Mouse (Mus musculus) embryo, embryonic 11.5 days (tissue): Measurements from ENCODE around the gene Mrc1.

ENCODE experiments used
- DNase-seq: peaks from one replicate; pipeline ENCODE4 v3.0.0-alpha.2; 2012; ENCODE audit warnings: low read depth, low spot score

Gene Mrc1

GRCm38 (mm10) chr2:14244157-14244556, 15.0 kb downstream of the Mrc1 start:
- DNase-seq: no peak

GRCm38 (mm10) chr2:14244668-14245067, 15.5 kb downstream of the Mrc1 start:
- DNase-seq: no peak

GRCm38 (mm10) chr2:14249839-14250564, 20.8 kb downstream of the Mrc1 start:
- DNase-seq: no peak

- DNase-seq: no peak
These were observed 22.7 kb downstream of the Mrc1 start for GRCm38 (mm10) chr2:14251938-14252337.

- DNase-seq: no peak
These were observed 29.2 kb downstream of the Mrc1 start for GRCm38 (mm10) chr2:14258345-14258850.

GRCm38 (mm10) chr2:14262090-14262489, 32.9 kb downstream of the Mrc1 start:
- DNase-seq: no peak

- DNase-seq: no peak
These were observed 40.0 kb downstream of the Mrc1 start for GRCm38 (mm10) chr2:14269160-14269559.

GRCm38 (mm10) chr2:14272088-14272487, 42.9 kb downstream of the Mrc1 start:
- DNase-seq: no peak

GRCm38 (mm10) chr2:14275796-14276195, 46.6 kb downstream of the Mrc1 start:
- DNase-seq: no peak

GRCm38 (mm10) chr2:14279256-14279655, 50.1 kb downstream of the Mrc1 start:
- no peak for DNase-seq

GRCm38 (mm10) chr2:14279795-14280194, 50.6 kb downstream of the Mrc1 start:
- no peak for DNase-seq

- peak; percentile 66 for DNase-seq
These were observed 66.1 kb downstream of the Mrc1 start for GRCm38 (mm10) chr2:14295334-14295733.

GRCm38 (mm10) chr2:14312505-14313380, 83.6 kb downstream of the Mrc1 start:
- DNase-seq: no peak

- DNase-seq: no peak
These were observed 85.9 kb downstream of the Mrc1 start for GRCm38 (mm10) chr2:14315113-14315512.

- DNase-seq: no peak
These were observed 112.6 kb downstream of the Mrc1 start for GRCm38 (mm10) chr2:14341652-14342308.

- DNase-seq: no peak
These were observed 113.2 kb downstream of the Mrc1 start for GRCm38 (mm10) chr2:14342309-14342839.
